Mouse (Mus musculus): ENCODE data around the gene Tmem164. TPM values are rescaled to one million over a fixed set of nuclear protein-coding genes. Genes with fewer than 3 reads are reported as not detected.

The Tmem164 gene
- polyA plus RNA-seq, 1 experiment, result 38.0 TPM

DNA sequence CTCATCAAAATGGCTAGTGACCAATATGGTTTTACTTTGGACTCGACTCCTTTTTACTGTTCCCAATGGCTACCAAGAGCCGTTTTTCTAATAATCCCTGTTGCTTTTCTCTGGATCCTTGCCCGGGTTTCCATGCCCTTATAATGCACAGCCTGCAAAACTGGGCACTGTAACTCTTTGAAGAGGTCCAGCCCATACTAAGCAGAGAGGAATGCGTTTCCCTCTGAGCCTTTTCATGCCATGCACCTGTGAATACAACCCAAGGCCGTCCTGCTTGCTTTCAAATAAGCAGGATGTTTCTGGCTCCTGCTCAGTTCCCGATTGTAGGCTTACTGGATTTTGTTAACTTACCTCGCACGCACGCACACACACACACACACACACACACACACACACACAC lies 7.3 kb downstream of the Tmem164 start:
- no peak for DNase-seq (ENCODE audit: low read depth)

DNA sequence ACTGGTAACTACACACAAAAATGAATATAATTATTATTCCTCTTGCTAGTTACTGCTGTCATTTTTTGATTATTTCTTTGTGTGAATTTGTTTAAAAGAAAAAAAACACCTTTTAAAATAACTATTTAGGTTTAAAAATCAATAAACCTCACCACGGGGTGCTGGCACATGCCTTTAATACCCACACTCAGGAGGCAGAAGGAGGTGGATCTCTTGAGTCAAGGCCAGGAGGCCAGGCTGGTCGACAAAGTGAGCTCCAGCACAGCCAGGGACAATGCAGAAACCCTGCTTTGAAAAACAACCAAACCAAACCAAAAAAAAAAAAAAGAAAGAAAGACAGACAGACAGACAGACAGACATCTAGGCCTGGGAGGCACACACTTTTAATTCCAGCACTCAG lies 12.1 kb downstream of the Tmem164 start:
- no peak for DNase-seq (ENCODE audit: low read depth)

DNA sequence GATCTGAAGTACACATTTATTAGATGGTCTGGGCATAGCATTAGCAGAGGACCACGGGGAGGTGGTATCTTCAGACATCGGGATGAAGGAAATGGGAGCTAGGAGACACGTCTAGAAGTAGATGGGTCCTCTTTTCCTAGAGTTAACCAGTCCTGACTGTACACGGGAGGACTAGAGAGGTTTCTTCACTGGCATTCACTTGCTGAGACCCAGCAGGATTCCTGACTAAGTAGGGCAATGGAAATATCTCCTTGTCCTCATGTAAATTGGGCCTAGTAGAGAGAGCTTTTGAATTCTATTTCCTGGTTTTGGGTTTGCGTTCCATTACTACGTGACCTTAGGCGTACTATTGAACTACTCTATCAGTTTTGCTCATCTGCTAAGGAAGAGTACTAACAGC lies 13.1 kb downstream of the Tmem164 start:
- DNase-seq (ENCODE audit: low read depth), result no peak

DNA sequence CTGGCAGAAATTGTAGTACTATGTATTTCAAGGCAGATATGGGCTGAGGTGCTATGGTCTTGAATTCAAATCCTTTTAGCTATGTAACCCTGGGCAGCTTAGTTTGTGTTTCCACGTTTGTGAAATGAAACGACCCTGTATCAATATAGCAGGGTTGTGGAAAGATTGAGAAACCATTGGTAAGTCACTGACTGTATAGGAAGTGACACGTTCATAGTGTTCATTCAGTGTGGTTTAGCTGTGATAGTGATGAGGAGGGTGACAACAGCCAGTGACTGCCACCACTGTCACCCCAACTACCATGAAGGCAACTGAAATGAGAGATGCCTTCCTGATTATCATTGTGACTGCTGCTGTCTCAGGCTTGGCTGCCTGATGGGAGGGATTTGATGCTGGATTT lies 13.7 kb downstream of the Tmem164 start:
- no peak for DNase-seq (ENCODE audit: low read depth)

DNA sequence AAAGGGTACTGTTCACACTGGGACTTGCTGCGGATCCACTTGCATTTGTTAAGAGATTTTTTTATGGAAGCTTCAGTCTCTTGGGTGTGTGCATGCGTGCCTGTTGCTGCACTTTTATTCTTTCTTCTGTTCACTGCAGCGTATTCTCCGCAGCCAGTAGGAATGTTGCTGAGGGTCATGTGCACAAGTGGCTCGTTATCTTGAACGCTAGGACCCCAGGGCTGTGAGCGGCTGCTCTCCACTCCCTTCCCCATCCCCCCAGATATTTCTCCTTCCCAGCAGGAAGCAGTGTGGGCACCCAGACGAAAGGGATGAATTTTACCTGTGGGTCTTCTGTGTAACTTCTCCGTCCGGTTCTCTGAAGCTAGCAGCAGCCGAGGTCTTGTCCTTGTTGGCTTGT lies 15.6 kb downstream of the Tmem164 start:
- DNase-seq (ENCODE audit: low read depth), result no peak

DNA sequence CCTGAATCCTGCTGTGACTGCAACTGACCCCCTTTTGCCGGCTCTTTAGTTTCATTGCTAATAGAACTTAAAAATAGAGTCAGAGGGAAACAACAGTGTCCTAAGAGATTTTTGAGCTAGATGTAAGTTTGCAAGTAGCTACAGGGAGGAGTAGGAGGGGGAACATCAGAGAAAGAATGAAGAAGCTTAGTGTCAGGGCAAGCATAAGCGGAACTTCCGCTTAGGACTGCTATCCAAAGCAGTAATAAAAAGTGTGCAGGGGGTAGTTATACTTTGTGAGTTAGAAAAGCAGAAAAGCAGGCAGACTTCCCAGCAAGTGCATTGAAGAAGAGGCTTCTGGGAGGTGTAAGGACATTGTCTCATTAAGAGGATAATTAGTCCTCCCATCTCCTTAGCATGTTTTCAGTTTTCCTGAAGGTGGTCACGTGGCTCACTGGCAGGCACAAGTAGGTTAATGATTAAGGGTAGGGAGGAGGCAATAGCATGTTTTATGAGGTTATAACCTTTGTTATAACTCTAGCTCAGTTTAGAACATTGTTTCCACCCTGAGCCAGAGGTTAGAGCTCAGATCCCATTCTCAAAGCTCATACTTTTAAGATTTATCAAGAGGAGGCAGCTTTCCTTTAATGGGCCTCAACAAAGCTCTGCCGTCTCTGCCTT lies 16.5 kb downstream of the Tmem164 start:
- DNase-seq (ENCODE audit: low read depth), result no peak

DNA sequence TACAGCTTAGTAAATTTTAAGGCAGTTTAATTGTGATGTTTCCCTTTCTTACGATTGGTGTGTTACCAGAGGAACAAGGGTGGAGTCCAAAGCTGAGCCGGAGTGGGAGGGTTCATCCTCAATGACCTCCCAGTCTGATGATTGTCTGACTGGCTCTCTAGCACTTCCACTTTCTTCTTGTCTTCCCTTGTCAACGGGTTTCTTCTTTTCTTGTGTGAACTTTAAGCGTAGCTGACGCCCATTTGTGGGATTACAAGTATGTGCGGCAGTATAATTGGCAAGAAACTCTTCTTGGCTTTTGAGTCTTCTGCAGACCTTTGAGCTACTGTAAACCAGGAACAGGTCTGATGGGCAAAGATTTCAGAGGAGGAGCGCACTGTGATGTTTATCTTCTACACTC lies 17.0 kb downstream of the Tmem164 start:
- DNase-seq (ENCODE audit: low read depth), result no peak

DNA sequence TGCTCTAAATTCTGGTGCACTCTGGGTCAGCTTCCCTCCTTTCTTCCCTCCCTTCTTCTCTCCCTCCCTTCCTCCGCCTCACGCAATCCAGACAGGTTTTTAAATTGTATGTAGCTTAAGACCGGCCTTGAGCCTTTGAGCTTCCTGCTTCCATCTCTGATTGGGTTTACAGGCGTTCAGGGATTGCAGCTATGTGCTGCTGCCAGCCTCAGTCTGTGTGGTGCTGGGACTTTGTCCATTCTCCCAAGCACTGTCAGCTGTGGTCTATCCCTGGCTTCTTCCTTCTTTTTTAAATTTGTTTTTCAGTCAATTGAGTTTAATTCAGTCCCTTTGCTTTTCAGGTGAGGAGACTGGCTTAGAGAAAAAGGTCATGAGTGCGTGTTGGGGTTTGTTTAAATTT lies 20.9 kb downstream of the Tmem164 start:
- DNase-seq (ENCODE audit: low read depth), result no peak

DNA sequence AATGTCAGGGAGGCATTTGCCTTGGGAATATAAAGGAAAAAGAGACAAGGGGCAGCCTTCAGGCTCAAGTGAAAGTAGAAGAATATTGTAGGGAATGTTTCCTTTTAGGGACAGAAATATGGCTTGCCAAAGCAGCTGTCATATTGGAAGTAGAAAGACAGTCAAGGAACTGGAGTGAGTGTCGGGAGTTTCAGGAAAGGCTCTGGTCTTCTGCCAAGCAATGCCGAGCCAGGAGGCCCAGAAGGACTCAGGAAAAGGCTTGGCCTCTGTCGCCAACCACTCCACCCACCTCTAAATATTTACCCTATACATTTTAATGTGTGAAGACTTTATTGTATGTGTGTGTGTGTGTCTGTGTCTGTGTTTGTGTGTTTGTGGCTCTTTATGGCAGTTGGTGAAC lies 21.4 kb downstream of the Tmem164 start:
- no peak for DNase-seq (ENCODE audit: low read depth)

DNA sequence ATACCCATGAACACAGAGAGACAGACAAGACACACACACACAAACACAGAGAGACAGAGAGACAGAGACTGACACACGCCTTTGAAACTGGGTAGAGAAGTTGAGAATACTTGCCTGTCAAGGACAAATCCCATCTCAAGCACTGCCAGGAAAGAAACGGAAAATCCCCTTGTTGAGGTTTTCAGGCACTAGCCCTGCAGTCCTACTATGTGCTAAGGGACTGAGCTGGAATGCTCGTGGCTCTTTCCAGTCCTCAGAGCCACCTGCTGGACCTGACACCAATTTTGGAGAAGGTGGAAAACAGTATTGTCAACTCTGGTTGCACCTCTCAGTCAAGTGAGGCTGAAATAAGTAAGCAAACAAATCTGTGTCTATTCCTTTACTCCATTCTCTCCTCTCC lies 22.7 kb downstream of the Tmem164 start:
- DNase-seq (ENCODE audit: low read depth), result no peak

DNA sequence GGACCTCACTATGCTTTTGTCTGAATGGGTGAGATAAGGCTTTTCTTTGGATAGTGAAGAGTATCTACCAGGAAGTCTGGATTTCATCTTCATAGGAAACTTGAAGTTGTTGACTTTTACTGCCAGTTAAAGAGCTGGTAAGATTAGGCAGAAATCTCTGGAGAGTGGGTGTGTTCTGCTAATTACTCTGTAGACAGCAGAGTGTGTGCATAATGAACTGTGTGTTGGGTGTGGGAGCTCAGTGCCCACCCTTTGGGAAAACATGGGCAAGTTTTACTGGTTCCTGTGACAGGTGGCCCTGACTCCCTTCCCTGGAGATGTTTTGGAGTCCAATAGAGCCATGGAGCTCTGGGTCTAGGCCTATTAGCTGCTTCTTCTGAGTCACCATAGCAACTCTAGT lies 27.1 kb downstream of the Tmem164 start:
- DNase-seq (ENCODE audit: low read depth), result no peak

DNA sequence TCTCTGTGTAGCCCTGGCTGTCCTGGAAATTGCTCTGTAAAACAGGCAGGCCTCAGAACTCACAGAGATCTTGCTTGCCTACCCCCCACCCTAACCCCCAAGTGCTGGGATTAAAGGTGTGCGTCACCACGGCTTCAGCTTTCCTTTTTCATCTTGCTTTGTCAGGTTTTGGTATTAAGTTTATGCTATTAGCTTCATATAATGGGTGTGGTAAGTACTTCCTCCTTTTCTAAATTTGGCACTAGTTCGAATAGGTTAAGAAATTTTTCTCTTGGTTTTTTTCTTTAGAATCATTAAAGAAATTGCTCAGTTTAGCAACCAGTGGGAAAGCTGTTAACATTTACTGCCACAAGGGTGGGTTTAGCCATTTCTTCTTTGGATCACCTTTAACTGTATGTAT lies 34.8 kb downstream of the Tmem164 start:
- no peak for DNase-seq (ENCODE audit: low read depth)

DNA sequence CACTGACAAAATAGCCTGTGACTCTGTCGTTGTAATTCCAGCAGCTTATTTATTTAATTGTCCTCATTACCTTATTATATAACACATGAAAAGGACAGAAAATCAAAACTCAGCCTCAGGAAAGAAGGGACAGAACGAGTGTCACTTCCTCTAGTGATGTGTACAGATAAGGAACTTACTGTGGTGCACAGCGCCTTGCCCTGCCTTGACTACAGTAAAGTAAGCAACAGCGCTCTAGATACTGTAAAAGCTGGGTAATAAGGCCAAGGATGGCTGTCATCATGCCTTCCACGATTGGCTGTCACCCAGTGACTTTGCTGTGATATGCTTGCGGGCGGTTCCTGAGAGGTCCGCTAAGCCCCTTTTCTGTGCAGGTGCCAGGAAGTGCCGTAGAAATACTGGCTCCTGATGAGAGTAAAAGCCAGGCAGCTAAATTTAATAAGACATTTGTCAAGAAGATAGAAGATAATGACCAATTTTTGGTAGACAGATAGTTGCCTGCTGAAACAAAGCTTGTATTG lies 36.8 kb downstream of the Tmem164 start:
- DNase-seq (ENCODE audit: low read depth), result no peak

DNA sequence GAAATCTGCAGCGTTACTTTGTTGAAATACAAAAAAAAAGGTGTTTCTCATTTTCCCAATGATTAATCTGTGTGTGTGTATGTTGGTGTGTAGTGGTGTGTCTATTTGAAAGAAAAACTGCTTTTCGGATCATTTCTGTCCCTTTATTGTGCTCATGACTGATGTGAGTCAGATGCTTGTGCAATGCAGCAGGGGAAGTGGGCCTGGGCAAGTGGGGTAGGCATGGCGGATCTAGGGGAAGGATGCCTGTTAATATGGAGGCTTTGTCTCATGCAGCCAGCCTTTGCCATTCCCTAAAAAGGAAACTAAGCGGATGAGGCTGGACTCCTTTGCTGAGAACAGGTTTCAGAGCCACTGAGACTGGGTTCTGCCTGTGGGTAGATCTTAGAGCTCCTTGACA lies 37.6 kb downstream of the Tmem164 start:
- no peak for DNase-seq (ENCODE audit: low read depth)

DNA sequence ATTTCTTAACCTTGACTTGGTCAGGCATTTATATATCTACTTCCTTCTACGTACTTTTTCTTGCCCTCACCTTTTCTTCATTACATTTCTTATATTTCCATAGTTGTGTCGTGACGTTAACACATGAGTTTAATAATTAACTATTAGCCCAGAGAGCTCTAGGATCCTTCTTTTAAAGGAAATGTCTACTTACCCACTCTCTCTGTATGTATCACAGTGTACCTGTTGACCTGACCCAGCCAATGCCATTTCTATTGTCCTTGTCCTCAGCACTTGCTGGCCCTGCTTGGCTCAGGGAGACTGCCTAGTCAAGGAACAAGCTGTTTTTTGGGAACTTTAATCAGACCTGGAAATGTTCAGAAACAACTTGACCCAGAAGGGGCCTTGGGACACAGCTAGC lies 40.7 kb downstream of the Tmem164 start:
- no peak for DNase-seq (ENCODE audit: low read depth)

DNA sequence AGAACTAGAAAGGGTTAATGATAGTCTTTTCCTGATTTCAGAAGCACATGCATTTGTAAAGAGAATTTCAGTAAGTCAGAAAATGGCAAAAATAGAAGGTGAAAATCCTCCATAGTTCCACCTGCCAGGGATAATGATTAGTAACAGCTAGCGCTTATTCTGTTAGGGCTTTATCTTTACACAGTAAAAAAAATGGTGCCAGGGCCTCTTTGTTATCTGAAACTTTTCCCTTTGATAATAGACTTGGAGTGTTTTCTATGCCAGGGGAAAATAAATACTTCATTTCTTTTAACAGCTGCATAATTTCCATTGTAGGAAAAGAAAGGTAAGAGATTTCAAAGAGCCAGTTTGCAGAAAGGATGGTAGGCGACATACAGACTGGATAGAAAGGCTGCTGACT lies 43.0 kb downstream of the Tmem164 start:
- no peak for DNase-seq (ENCODE audit: low read depth)

DNA sequence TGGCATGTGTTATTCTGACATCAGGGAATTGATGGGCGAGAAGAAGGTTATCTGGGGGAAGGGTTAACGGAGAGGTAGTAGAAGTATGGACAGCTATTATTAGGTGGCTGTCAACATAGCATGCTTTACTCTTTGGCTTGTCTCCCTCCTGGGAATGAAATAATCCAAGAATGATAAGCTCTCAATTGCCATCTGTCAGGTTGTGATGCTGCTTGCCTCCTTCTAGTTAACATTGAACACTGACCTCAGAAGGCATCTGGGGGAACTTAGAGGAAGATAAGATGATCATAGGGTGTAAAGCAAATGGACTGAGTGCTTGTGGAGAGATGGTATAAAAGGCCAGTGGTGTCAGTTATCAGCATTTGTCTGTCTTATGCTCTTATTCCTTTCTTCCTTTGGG lies 44.4 kb downstream of the Tmem164 start:
- no peak for DNase-seq (ENCODE audit: low read depth)

DNA sequence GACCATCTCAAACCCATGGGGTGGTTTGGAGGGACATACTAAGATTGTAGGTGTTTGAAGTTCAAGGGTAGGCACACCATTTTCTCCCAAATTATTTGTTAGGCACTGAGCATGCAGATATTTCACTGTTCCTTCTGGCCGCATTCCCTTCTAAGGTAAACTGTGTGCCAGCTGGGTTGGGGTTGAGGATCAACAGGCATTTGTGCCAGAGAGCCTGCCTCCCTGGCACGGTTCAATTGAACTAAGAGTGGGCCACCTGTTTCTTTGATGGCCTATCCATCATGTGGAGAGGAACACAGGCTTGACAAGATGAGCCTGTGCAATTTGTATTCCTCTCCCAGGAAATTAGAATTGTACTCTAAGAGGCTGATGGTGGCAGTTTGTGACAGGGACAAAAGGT lies 45.1 kb downstream of the Tmem164 start:
- no peak for DNase-seq (ENCODE audit: low read depth)

DNA sequence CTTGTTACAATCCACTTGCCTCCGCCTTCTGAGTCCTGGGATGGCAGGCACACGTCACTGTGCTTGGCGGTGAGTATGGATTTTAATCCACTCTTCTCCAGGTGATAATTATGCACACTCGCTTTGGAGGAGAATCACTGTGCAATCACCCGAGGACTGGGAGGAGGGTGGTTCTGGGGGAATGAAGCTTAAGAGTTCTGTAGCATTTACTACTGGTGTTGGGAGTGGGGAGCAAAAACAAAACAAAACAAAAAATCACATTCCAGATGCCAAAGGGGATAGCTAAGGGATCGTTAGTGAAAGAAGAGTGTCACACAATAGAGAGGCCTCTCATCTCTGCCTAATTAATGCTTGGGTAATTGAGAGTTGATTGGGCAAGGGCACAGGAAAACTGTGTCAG lies 46.6 kb downstream of the Tmem164 start:
- DNase-seq (ENCODE audit: low read depth), result no peak

DNA sequence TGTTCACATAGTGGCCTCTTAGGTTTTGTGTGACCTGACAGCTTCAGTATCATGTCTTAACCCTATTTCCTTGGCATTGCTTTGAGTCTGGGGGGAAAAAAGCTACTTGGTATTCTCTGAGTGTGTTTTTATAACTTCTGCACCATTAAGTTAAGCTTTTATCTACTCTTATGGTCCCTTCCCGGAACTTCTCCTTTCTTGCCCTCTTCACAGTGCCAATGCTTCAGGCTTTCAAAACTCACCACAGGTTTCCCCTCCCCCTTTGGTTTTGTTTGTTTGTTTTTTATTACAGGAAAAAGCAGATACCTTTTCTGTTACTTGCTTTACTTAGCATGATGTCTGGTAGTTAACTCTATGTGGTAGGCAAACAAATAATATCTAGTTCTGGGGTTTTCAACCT lies 47.8 kb downstream of the Tmem164 start:
- DNase-seq (ENCODE audit: low read depth), result no peak

DNA sequence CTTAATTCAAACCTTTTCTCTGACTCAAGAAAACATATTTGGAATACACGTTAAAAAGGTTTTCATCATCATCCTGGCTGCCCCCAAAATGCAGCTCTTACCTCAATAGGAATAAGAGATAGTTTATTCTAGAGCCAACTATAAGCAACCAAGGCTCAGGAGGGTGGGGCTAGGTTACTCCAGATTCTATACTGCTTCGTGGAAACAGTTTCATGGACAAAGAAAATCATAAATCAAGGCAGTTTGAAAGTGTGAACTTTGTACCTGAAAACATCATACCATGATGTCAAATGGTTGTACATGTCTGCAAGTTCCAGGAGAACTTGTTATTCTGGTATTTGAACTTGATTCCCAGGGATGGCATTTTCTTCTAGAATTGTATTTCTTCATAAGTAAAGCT lies 48.3 kb downstream of the Tmem164 start:
- no peak for DNase-seq (ENCODE audit: low read depth)

DNA sequence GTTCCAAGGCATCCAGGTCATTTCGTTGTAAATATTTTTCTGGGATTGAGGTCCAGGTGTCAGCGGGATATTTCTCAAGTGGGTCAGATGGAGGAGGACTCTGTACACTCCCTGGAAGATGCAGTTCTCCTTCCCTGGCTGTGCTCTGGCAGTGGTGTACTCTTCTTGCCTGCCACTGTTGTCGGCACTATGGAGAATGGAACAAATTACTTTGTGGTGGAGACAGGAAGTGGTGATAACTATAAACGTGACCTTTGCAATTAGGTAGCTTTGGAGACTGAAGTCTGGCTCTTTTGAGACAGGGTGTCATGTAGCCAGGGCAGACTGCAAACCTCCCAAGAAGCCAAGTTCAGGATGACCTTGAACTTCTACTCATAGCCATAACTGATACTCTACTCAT lies 55.9 kb downstream of the Tmem164 start:
- no peak for DNase-seq (ENCODE audit: low read depth)

DNA sequence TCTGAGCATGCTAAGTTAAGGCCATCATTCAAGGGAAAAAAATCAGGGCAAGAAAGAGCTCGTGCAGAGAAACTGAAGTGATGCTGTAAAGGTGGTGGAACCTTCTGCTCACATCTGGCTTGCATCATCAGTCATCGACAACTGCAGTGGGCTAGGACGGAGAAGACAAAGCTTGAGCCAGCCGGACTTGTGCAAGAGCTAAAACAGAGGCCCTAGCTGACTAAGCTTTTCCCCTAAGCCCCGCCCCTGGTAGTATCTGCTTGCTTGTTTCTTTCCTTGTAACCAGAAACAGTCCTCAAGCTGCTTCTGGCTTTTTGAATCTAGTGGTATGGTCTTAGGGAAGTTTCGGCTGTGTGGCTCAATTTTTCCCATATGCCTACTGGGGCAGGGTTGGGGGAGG lies 56.5 kb downstream of the Tmem164 start:
- no peak for DNase-seq (ENCODE audit: low read depth)

DNA sequence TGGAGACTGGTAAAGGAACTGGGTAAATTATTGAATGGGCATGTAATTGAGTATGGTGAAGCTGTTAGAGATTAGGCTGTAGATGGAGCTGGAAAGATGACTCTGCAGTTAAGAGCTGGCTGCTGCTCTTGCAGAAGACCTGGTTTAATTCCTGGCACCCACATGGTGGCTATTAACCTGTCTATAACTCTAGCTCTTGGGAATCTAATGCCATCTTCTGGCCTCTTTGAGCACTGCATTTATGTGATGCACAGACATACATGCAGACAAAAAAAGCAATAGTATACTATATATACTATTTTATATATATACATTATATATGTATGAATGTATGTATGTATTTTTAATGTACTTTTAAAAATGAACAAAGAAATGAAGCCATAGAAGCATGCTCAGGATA lies 66.2 kb downstream of the Tmem164 start:
- no peak for DNase-seq (ENCODE audit: low read depth)

All from gonadal fat pad, adult 2 months (tissue).